Mouse (Mus musculus): ENCODE measurements at regions not wholly inside any gene's neighbourhood (a gene's known extent, or its start where the extent isn't known, plus 50 kb on each side); places are given as distances from the start of the nearest gene placed in this dataset.

- Histone ChIP-seq H3K27me3 (replicated peaks) (no peaks in the 10 kb centered on the region), H3K9me3 (replicated peaks) (no peaks in the 10 kb centered on the region), H3K27ac (no peak overlapping the region), H3K9ac (no peak overlapping the region), H3K36me3 (no peaks in the 10 kb centered on the region), H3K4me2 (no peak overlapping the region), H3K4me1 (peaks cover 22% of the 10 kb centered on the region), H3K4me3 (no peak overlapping the region)
- 38% methylated on average over 2 of the region's 2 CpGs for WGBS (ENCODE audit: insufficient replicate concordance)
- ATAC-seq: 0 out of 2 replicates have a peak, but pooled peaks have one; percentile 40
These were observed 106.7 kb upstream of the Magi1 start for GRCm38 (mm10) chr6:94390403-94390802.

DNA sequence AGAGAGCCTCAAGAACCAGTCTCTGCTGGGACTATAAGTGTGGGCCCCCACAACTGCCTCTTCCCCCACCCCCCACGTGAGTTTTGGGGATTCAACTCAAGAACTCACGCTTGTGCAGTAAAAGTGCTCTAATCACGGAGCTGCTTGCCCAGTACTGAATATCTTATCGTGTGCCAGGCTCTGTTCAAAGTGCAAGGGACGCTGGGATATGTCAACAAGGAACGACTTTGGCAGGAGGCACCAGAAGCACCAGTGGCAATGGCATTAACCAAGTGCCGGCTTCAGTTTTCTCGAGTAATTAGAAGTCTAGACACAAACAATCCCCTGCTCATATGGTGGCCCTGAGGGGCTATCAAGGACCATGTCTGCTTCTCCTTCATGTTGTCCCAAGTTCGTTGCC is 106.0 kb upstream of the Magi1 start:
- no peak overlapping the region for H3K9ac ChIP-seq
- H3K27ac ChIP-seq: no peak overlapping the region
- ATAC-seq: no peak
- H3K27me3 ChIP-seq (replicated peaks): no peaks in the 10 kb centered on the region
- H3K36me3 ChIP-seq: no peaks in the 10 kb centered on the region
- H3K4me3 ChIP-seq: no peak overlapping the region
- no peaks in the 10 kb centered on the region for H3K9me3 ChIP-seq (replicated peaks)
- H3K4me2 ChIP-seq: no peak overlapping the region
- 53% methylated on average over 9 of the region's 9 CpGs for WGBS (ENCODE audit: insufficient replicate concordance)
- peaks cover 22% of the 10 kb centered on the region for H3K4me1 ChIP-seq

DNA sequence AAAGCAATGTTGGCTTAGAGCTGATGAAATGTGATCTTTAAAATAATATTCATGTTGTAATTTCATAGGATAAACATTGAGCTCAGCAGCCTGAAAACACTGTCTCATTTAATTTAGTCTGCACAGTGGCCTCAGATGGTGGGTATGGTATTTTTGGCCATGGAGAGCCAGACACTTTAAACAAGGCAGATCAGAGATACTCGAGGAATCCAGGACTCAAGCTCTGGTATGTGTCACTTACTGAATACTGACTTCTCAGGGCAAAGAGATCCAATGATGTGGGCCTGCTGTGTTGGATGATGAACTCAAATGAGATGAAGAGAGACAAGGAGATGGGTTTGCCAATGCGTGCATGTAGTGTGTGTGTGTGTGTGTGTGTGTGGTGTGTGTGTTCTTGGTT is 103.9 kb upstream of the Magi1 start:
- ATAC-seq: no peak
- Histone ChIP-seq H3K4me3 (no peak overlapping the region), H3K4me2 (no peak overlapping the region), H3K36me3 (no peaks in the 10 kb centered on the region), H3K4me1 (peaks cover 16% of the 10 kb centered on the region), H3K9me3 (replicated peaks) (no peaks in the 10 kb centered on the region), H3K27me3 (replicated peaks) (no peaks in the 10 kb centered on the region), H3K27ac (no peak overlapping the region), H3K9ac (no peak overlapping the region)
- WGBS (ENCODE audit: insufficient replicate concordance): 52% methylated on average over 2 of the region's 2 CpGs

DNA sequence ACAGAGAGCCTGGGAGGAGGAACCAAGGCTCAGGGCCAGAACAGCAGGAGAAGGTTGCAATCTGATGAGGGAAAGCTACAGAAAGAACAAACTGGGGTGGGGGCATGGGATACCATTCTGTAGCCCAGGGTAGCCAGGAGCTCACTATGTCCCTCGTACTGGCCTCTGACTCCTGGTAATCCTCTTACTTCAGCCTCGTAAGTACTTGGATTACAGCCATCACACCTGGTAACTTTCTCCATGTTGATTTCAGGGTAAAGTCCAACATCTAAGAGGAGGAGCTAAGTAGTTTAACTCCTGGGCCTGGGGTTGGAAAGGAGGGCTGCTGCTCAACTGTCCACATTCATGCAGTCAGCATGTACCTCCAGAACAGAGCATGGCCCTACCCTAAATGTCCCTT is 101.8 kb upstream of the Magi1 start:
- WGBS (ENCODE audit: insufficient replicate concordance): 82% methylated on average over 2 of the region's 2 CpGs
- Histone ChIP-seq H3K9ac (no peak overlapping the region), H3K27me3 (replicated peaks) (no peaks in the 10 kb centered on the region; the same call in 1 of the 2 replicates), H3K9me3 (replicated peaks) (no peaks in the 10 kb centered on the region), H3K4me2 (no peak overlapping the region), H3K4me1 (peaks cover 12% of the 10 kb centered on the region), H3K27ac (no peak overlapping the region), H3K36me3 (no peaks in the 10 kb centered on the region), H3K4me3 (no peak overlapping the region)
- ATAC-seq: no peak

DNA sequence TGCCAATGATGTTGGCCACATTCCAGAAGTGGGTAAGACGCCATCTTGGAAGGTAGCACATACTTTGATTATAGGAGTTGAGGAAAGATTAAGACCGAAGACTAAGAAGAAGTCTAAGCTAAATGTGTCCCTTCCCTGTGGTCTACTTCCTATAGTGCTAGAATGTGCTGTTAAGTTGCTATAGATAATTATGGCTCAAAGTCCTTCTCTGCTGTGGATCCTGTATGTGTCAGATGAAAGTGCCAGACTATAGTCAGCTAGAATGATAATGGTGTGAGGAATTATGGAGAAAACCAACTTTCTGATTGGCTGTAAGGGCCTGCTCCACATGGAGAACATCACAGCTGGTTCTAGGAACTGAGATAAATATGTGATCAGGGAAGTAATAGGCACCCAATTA is 86.3 kb upstream of the Magi1 start:
- H3K9me3 ChIP-seq (replicated peaks): no peaks in the 10 kb centered on the region
- H3K36me3 ChIP-seq: no peaks in the 10 kb centered on the region
- 72% methylated on average over 2 of the region's 2 CpGs for WGBS (ENCODE audit: insufficient replicate concordance)
- no peak overlapping the region for H3K4me3 ChIP-seq
- peaks cover 9% of the 10 kb centered on the region for H3K4me1 ChIP-seq
- no peak overlapping the region for H3K9ac ChIP-seq
- H3K27me3 ChIP-seq (replicated peaks): 0 out of 2 replicates have a peak, but pooled peaks cover 4% of the 10 kb centered on the region
- no peak overlapping the region for H3K4me2 ChIP-seq
- H3K27ac ChIP-seq: no peak overlapping the region
- no peak for ATAC-seq

GRCm38 (mm10) chr6:94363951-94364350 is 80.2 kb upstream of the Magi1 start:
- WGBS (ENCODE audit: insufficient replicate concordance): 64% methylated on average over 6 of the region's 6 CpGs
- Histone ChIP-seq H3K4me1 (peaks cover 9% of the 10 kb centered on the region), H3K4me2 (no peak overlapping the region), H3K27ac (no peak overlapping the region), H3K4me3 (no peak overlapping the region), H3K27me3 (replicated peaks) (no peaks in the 10 kb centered on the region), H3K9me3 (replicated peaks) (no peaks in the 10 kb centered on the region), H3K9ac (no peak overlapping the region), H3K36me3 (no peaks in the 10 kb centered on the region)
- ATAC-seq: no peak

DNA sequence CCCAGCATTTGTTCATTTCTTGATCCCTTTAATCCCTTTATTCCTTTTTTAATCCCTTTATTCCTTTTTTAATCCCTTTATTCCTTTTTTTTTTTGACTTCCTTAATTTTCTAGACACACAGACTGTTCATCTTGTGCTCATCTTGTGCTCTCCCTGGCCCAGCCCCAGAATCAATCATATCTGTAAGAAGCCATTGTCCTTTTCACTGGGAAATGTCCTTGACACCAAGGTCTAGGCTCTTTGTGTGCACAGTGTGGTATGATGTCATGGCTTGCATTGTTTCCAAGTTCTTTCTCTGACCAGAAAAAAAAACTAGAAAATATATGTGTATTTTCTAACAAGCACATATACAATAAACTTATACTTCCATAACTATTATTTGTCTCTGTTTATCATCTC is 78.9 kb upstream of the Magi1 start:
- no peak overlapping the region for H3K27ac ChIP-seq
- H3K36me3 ChIP-seq: no peaks in the 10 kb centered on the region
- no peaks in the 10 kb centered on the region for H3K9me3 ChIP-seq (replicated peaks)
- H3K4me1 ChIP-seq: peaks cover 9% of the 10 kb centered on the region
- ATAC-seq: no peak
- no peak overlapping the region for H3K4me3 ChIP-seq
- no peak overlapping the region for H3K9ac ChIP-seq
- H3K27me3 ChIP-seq (replicated peaks): no peaks in the 10 kb centered on the region
- H3K4me2 ChIP-seq: no peak overlapping the region

- 10% methylated on average over 3 of the region's 4 CpGs for WGBS (ENCODE audit: insufficient replicate concordance)
- H3K36me3 ChIP-seq: no peaks in the 10 kb centered on the region
- H3K27me3 ChIP-seq (replicated peaks): no peaks in the 10 kb centered on the region
- H3K9me3 ChIP-seq (replicated peaks): no peaks in the 10 kb centered on the region
- H3K9ac ChIP-seq: no peak overlapping the region
- peak overlapping the region; percentile 17 for H3K4me2 ChIP-seq
- H3K4me3 ChIP-seq: no peak overlapping the region
- H3K27ac ChIP-seq: peak overlapping the region; percentile 39; the same call in 1 of the 2 replicates
- peaks cover 22% of the 10 kb centered on the region for H3K4me1 ChIP-seq
- peak; percentile 99 for ATAC-seq
These were observed 73.9 kb upstream of the Magi1 start for GRCm38 (mm10) chr6:94357568-94357967.

DNA sequence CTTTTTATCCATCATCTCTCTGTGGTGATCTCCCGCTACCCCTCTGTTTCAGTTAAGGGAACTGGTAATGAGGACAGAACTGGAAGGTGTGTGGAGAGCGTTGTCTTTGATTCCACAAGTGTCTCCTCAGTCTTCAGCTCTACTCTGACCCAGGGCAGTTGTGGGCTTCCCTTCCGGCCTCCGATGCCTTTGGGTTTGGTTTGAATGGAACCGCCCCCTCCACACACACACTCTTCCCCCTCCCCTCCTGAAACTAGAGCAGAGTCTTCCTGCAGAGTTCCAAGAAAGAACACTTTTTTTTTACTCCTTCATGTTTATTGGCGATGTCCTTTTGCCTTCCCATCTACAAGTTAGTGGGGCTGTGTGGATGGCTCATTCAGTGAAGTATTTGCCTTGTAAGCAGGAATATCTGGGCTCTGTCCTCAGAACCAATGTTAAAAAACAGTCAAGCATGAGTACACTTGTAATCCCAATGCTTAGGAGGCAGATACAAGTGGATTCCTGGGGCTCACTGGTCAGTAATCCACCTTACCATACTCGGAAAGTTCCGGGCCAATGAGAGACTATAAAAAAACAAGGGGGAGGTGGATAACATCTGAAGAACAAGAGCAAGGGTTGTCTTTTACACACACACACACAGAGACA is 70.9 kb upstream of the Magi1 start:
- peaks cover 22% of the 10 kb centered on the region for H3K4me1 ChIP-seq
- ATAC-seq: no peak
- no peak overlapping the region for H3K4me2 ChIP-seq
- no peaks in the 10 kb centered on the region for H3K27me3 ChIP-seq (replicated peaks)
- WGBS (ENCODE audit: insufficient replicate concordance): 42% methylated on average over 8 of the region's 8 CpGs
- no peak overlapping the region for H3K4me3 ChIP-seq
- H3K9ac ChIP-seq: no peak overlapping the region
- H3K27ac ChIP-seq: no peak overlapping the region
- no peaks in the 10 kb centered on the region for H3K9me3 ChIP-seq (replicated peaks)
- no peaks in the 10 kb centered on the region for H3K36me3 ChIP-seq

GRCm38 (mm10) chr6:94344296-94344695 is 60.6 kb upstream of the Magi1 start:
- 68% methylated on average over 2 of the region's 2 CpGs for WGBS (ENCODE audit: insufficient replicate concordance)
- H3K9me3 ChIP-seq (replicated peaks): no peaks in the 10 kb centered on the region
- H3K27ac ChIP-seq: no peak overlapping the region
- no peak overlapping the region for H3K4me2 ChIP-seq
- no peak overlapping the region for H3K9ac ChIP-seq
- no peaks in the 10 kb centered on the region for H3K4me1 ChIP-seq
- no peaks in the 10 kb centered on the region for H3K27me3 ChIP-seq (replicated peaks)
- no peaks in the 10 kb centered on the region for H3K36me3 ChIP-seq
- H3K4me3 ChIP-seq: no peak overlapping the region
- no peak for ATAC-seq

DNA sequence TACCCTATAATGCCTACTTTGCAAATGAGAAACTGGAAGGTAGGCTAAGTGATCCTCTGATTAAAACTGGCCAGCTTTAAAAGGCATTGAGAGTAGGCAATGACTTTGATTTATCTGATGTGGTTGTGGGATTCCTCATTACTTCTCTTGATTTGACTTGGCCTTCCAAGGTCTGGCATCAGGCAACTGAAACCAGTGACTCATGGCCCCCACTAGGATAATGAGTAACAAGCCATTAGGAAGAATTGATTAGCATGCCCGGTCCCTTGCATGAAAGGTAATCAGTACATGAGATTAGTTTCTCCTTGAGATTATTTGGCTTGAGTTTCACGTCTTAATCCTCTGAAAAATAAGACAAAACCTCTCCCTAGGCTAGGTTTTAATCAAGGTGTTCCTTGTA is 56.8 kb upstream of the Magi1 start:
- no peak overlapping the region for H3K4me3 ChIP-seq
- ATAC-seq: no peak
- no peaks in the 10 kb centered on the region for H3K9me3 ChIP-seq (replicated peaks)
- WGBS (ENCODE audit: insufficient replicate concordance): 46% methylated on average over 2 of the region's 2 CpGs
- no peak overlapping the region for H3K4me2 ChIP-seq
- no peak overlapping the region for H3K9ac ChIP-seq
- H3K27me3 ChIP-seq (replicated peaks): no peaks in the 10 kb centered on the region
- H3K36me3 ChIP-seq: no peaks in the 10 kb centered on the region
- no peak overlapping the region for H3K27ac ChIP-seq
- no peaks in the 10 kb centered on the region for H3K4me1 ChIP-seq

- no peak overlapping the region for H3K4me3 ChIP-seq
- H3K36me3 ChIP-seq: no peaks in the 10 kb centered on the region
- no peaks in the 10 kb centered on the region for H3K27me3 ChIP-seq (replicated peaks)
- ATAC-seq: no peak
- H3K27ac ChIP-seq: no peak overlapping the region
- no peak overlapping the region for H3K9ac ChIP-seq
- H3K4me1 ChIP-seq: no peaks in the 10 kb centered on the region
- 67% methylated on average over 6 of the region's 6 CpGs for WGBS (ENCODE audit: insufficient replicate concordance)
- no peaks in the 10 kb centered on the region for H3K9me3 ChIP-seq (replicated peaks)
- H3K4me2 ChIP-seq: no peak overlapping the region
These were observed 52.5 kb upstream of the Magi1 start for GRCm38 (mm10) chr6:94336168-94336567.

All from liver, embryonic 12.5 days (tissue).